Mouse (Mus musculus) lung, embryonic 15.5 days (tissue): ENCODE results near the gene Pkn1. TPM values are rescaled to one million over a fixed set of nuclear protein-coding genes. Genes with fewer than 3 reads are reported as not detected.

Source experiments
- ATAC-seq: fragments of 200-750 bp; cut with Nextera tagmentation; 2 replicates; pipeline ENCODE4 v1.8.0; 2017; ENCODE audit warnings: moderate number of reproducible peaks, borderline replicate concordance; ENCODE audit not compliant: low FRiP score, low TSS enrichment; ENCODE audit errors: extremely low read depth
- H3K27ac ChIP-seq: fragments of 300-500 bp; sonication (generic); 2 replicates; pipeline ENCODE4 v1.5.1; 2015; ENCODE audit warnings: moderate library complexity, mild to moderate bottlenecking, inconsistent platforms
- H3K27me3 ChIP-seq: fragments of 300-500 bp; sonication (generic); 2 replicates; pipeline ENCODE4 v1.6.1; 2015; ENCODE audit warnings: inconsistent platforms
- H3K36me3 ChIP-seq: fragments of 300-500 bp; sonication (generic); 2 replicates; pipeline ENCODE4 v1.6.1; 2015; ENCODE audit warnings: inconsistent platforms
- H3K4me1 ChIP-seq: fragments of 300-500 bp; sonication (generic); 2 replicates; pipeline ENCODE4 v1.6.1; 2015; ENCODE audit warnings: inconsistent platforms
- H3K4me2 ChIP-seq: fragments of 300-500 bp; sonication (generic); 2 replicates; pipeline ENCODE4 v1.6.1; 2015; ENCODE audit warnings: inconsistent platforms, mild to moderate bottlenecking, moderate library complexity
- H3K4me3 ChIP-seq: fragments of 300-500 bp; sonication (generic); 2 replicates; pipeline ENCODE4 v1.5.1; 2015; ENCODE audit warnings: mild to moderate bottlenecking, inconsistent platforms
- H3K9ac ChIP-seq: fragments of 300-500 bp; sonication (generic); 2 replicates; pipeline ENCODE4 v1.6.1; 2015; ENCODE audit warnings: inconsistent platforms
- H3K9me3 ChIP-seq: fragments of 300-500 bp; sonication (generic); 2 replicates; pipeline ENCODE4 v1.6.1; 2016; ENCODE audit warnings: inconsistent platforms
- WGBS: fragments of 180-500 bp; shearing (Covaris S2); methylation state at CpG from one replicate; pipeline ENCODE4 v1.1.7; 2015; 5-methylcytosine and 5-hydroxymethylcytosine counted together
- polyA plus RNA-seq: library from polyadenylated mRNA; unstranded; fragments of >200 nt; fragmentation: Nextera tagmentation; extraction: Ambion mirVana; gene quantifications from 2 replicates; pipeline ENCODE4 v1.2.1, GENCODE M21; 2015

Gene Pkn1
- polyA plus RNA-seq, 1 experiment from 2014 or later = 38.0 TPM

GRCm38 (mm10) chr8:83638856-83639255 lies 60.1 kb downstream of the Pkn1 start:
- H3K36me3 ChIP-seq = no peaks in the 10 kb centered on the region
- H3K9me3 ChIP-seq = no peaks in the 10 kb centered on the region
- WGBS = 53% methylated on average over 4 of the region's 4 CpGs
- no peaks in the 10 kb centered on the region for H3K4me1 ChIP-seq
- no peaks in the 10 kb centered on the region for H3K27me3 ChIP-seq
- H3K27ac ChIP-seq = no peak overlapping the region
- no peak overlapping the region for H3K9ac ChIP-seq
- no peak overlapping the region for H3K4me2 ChIP-seq
- no peak overlapping the region for H3K4me3 ChIP-seq
- ATAC-seq = no peak

GRCm38 (mm10) chr8:83632083-83632707 lies 66.8 kb downstream of the Pkn1 start:
- Histone ChIP-seq H3K4me1 (no peaks in the 10 kb centered on the region), H3K4me2 (no peak overlapping the region), H3K27me3 (no peaks in the 10 kb centered on the region), H3K9me3 (no peaks in the 10 kb centered on the region), H3K4me3 (no peak overlapping the region), H3K36me3 (no peaks in the 10 kb centered on the region), H3K9ac (no peak overlapping the region), H3K27ac (no peak overlapping the region)
- WGBS = 61% methylated on average over 7 of the region's 7 CpGs
- ATAC-seq = no peak

- Histone ChIP-seq H3K27me3 (no peaks in the 10 kb centered on the region), H3K9ac (no peak overlapping the region), H3K4me2 (no peak overlapping the region), H3K4me1 (peaks cover 6% of the 10 kb centered on the region; the same call in 1 of the 2 replicates), H3K4me3 (no peak overlapping the region), H3K36me3 (no peaks in the 10 kb centered on the region), H3K9me3 (no peaks in the 10 kb centered on the region), H3K27ac (no peak overlapping the region)
- ATAC-seq = no peak
- WGBS = 88% methylated on average over 6 of the region's 6 CpGs
Measured at GRCm38 (mm10) chr8:83625676-83626299, 73.2 kb downstream of the Pkn1 start.

- Histone ChIP-seq H3K9ac (no peak overlapping the region), H3K36me3 (no peaks in the 10 kb centered on the region), H3K4me1 (peaks cover 6% of the 10 kb centered on the region; the same call in 1 of the 2 replicates), H3K27ac (no peak overlapping the region), H3K4me3 (no peak overlapping the region), H3K27me3 (no peaks in the 10 kb centered on the region), H3K9me3 (no peaks in the 10 kb centered on the region), H3K4me2 (no peak overlapping the region)
- WGBS = 25% methylated on average over 3 of the region's 3 CpGs
- no peak for ATAC-seq
Measured at GRCm38 (mm10) chr8:83624739-83625138, 74.2 kb downstream of the Pkn1 start.

- Histone ChIP-seq H3K4me2 (no peak overlapping the region), H3K4me3 (no peak overlapping the region), H3K9ac (no peak overlapping the region), H3K36me3 (no peaks in the 10 kb centered on the region), H3K27me3 (no peaks in the 10 kb centered on the region), H3K9me3 (no peaks in the 10 kb centered on the region), H3K4me1 (peaks cover 6% of the 10 kb centered on the region; the same call in 1 of the 2 replicates), H3K27ac (no peak overlapping the region)
- 75% methylated on average over 7 of the region's 7 CpGs for WGBS
- ATAC-seq = no peak
Measured at GRCm38 (mm10) chr8:83623549-83623948, 75.4 kb downstream of the Pkn1 start.

GRCm38 (mm10) chr8:83622389-83622989 lies 76.5 kb downstream of the Pkn1 start:
- peak; percentile 87 for ATAC-seq
- H3K27ac ChIP-seq = no peak overlapping the region
- 5% methylated on average over 23 of the region's 23 CpGs for WGBS

GRCm38 (mm10) chr8:83621691-83622388 lies 77.1 kb downstream of the Pkn1 start:
- Histone ChIP-seq H3K36me3 (no peaks in the 10 kb centered on the region), H3K27ac (no peak overlapping the region), H3K9ac (peak overlapping the region; percentile 42), H3K4me3 (peak overlapping the region; percentile 36), H3K9me3 (no peaks in the 10 kb centered on the region), H3K4me2 (peak overlapping the region; percentile 71), H3K27me3 (no peaks in the 10 kb centered on the region), H3K4me1 (peaks cover 6% of the 10 kb centered on the region; the same call in 1 of the 2 replicates)
- no peak for ATAC-seq
- 53% methylated on average over 15 of the region's 15 CpGs for WGBS

More at GRCm38 (mm10) chr8:83622389-83622989, 76.5 kb downstream of the Pkn1 start:
- H3K36me3 ChIP-seq = no peaks in the 10 kb centered on the region
- no peaks in the 10 kb centered on the region for H3K27me3 ChIP-seq
- H3K4me3 ChIP-seq = peak overlapping the region; percentile 36
- H3K4me1 ChIP-seq = peaks cover 6% of the 10 kb centered on the region; the same call in 1 of the 2 replicates
- H3K4me2 ChIP-seq = peak overlapping the region; percentile 71
- peak overlapping the region; percentile 42 for H3K9ac ChIP-seq
- H3K9me3 ChIP-seq = no peaks in the 10 kb centered on the region

GRCm38 (mm10) chr8:83619568-83620285 lies 79.3 kb downstream of the Pkn1 start:
- H3K4me3 ChIP-seq = no peak overlapping the region
- peaks cover 6% of the 10 kb centered on the region; the same call in 1 of the 2 replicates for H3K4me1 ChIP-seq
- no peaks in the 10 kb centered on the region for H3K9me3 ChIP-seq
- no peak overlapping the region for H3K4me2 ChIP-seq
- H3K36me3 ChIP-seq = no peaks in the 10 kb centered on the region
- peak; percentile 47; the same call in 1 of the 2 replicates for ATAC-seq
- peak overlapping the region; percentile 30; the same call in 1 of the 2 replicates for H3K27ac ChIP-seq
- H3K9ac ChIP-seq = no peak overlapping the region
- WGBS = 77% methylated on average over 9 of the region's 9 CpGs
- no peaks in the 10 kb centered on the region for H3K27me3 ChIP-seq

GRCm38 (mm10) chr8:83618566-83618965 lies 80.4 kb downstream of the Pkn1 start:
- H3K27ac ChIP-seq = no peak overlapping the region
- 94% methylated on average over 2 of the region's 2 CpGs for WGBS
- no peak overlapping the region for H3K9ac ChIP-seq
- peaks cover 7% of the 10 kb centered on the region; the same call in 1 of the 2 replicates for H3K36me3 ChIP-seq
- no peak overlapping the region for H3K4me2 ChIP-seq
- no peak overlapping the region for H3K4me3 ChIP-seq
- no peak for ATAC-seq
- H3K4me1 ChIP-seq = peaks cover 6% of the 10 kb centered on the region; the same call in 1 of the 2 replicates
- H3K9me3 ChIP-seq = no peaks in the 10 kb centered on the region
- no peaks in the 10 kb centered on the region for H3K27me3 ChIP-seq

GRCm38 (mm10) chr8:83617111-83617510 lies 81.9 kb downstream of the Pkn1 start:
- no peak for ATAC-seq
- WGBS = 69% methylated on average over 2 of the region's 2 CpGs
- H3K9me3 ChIP-seq = no peaks in the 10 kb centered on the region
- H3K4me1 ChIP-seq = 0 out of 2 replicates have a peak, but pooled peaks cover 2% of the 10 kb centered on the region
- H3K27ac ChIP-seq = no peak overlapping the region
- H3K4me3 ChIP-seq = no peak overlapping the region
- peaks cover 20% of the 10 kb centered on the region for H3K36me3 ChIP-seq
- no peaks in the 10 kb centered on the region for H3K27me3 ChIP-seq
- H3K4me2 ChIP-seq = no peak overlapping the region
- H3K9ac ChIP-seq = no peak overlapping the region

- H3K9me3 ChIP-seq = no peaks in the 10 kb centered on the region
- no peaks in the 10 kb centered on the region for H3K27me3 ChIP-seq
- no peaks in the 10 kb centered on the region for H3K4me1 ChIP-seq
- H3K36me3 ChIP-seq = peaks cover 25% of the 10 kb centered on the region
- no peak overlapping the region for H3K9ac ChIP-seq
- H3K4me2 ChIP-seq = no peak overlapping the region
- no peak overlapping the region for H3K27ac ChIP-seq
- no peak for ATAC-seq
- H3K4me3 ChIP-seq = no peak overlapping the region
Measured at GRCm38 (mm10) chr8:83616625-83617024, 82.4 kb downstream of the Pkn1 start.
